Mouse (Mus musculus): ENCODE data around the gene Kif12.

DNA sequence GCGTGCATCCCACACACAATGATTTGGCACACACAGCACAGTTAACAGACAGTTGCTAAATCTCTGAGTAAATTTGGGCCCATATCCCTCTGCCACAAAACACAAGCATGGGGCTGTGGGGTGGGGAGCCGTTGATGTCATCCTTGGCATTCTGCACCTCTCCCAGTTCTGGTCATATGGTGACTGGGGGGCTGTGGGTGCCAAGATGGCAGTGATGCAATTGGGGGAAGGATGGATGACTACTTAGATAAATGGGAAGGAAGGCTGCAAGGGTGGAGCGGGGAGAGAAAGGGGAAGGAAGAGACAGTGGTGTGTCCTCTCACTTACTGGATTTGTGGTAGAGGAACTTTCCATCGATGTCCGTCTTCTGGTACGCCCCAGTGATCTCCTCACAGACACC is 20.8 kb downstream of the Kif12 start:
- TF ChIP-seq CTCF (IDR thresholded peaks at IDR 0.05; ENCODE audit: borderline replicate concordance, extremely low read depth, insufficient read depth, insufficient read length): no peak
- no peak for TF ChIP-seq POLR2A (IDR thresholded peaks at IDR 0.05; ENCODE audit: borderline replicate concordance, extremely low read depth, insufficient read depth, insufficient read length, poor library complexity, severe bottlenecking)
